Mouse (Mus musculus) E14TG2a.4 (cell line): ENCODE results near the gene Cort.

ENCODE experiments used
- CTCF ChIP-seq: conservative IDR thresholded peaks from 2 replicates; pipeline ENCODE4 v1.5.1; 2014; ENCODE audit warnings: low read length
- NANOG ChIP-seq: IDR thresholded peaks from 2 replicates; pipeline ENCODE4 v1.6.1; 2014; ENCODE audit warnings: borderline replicate concordance, low read length, mixed read lengths
- POU5F1 ChIP-seq: IDR thresholded peaks from 2 replicates; pipeline ENCODE4 v1.6.1; 2014; ENCODE audit warnings: low read length, borderline replicate concordance

GRCm38 (mm10) chr4:149166957-149167611, 40.5 kb upstream of the Cort start:
- TF ChIP-seq CTCF, result no peak
- no peak for TF ChIP-seq NANOG
- TF ChIP-seq POU5F1, result no peak
